Mouse (Mus musculus): ENCODE measurements around the gene Aoc2.

The Aoc2 gene

DNA sequence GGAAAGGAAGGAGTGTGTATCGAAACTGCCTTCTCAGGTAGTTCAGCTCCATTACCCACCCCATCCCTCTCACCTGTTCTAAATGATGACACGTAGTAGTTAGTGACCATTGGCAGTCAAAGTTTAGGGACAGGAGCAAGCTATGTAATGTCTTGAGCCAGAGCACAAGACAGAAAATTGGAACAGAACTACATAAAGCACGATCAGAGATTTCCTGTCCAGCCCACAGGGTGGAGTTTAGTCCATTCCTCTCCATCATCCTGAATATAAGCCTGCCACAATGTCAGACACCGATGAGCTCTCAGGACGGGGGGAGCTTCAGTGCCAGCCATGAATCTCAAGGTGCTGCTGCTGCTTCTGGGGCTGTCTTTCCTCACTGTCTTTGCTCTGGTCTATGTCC, at the start of gene Aoc2:
Gene Aoc2, plus strand, starts transcription at position 301 of the 400 bp plus-strand sequence.
- no peak for DNase-seq (ENCODE audit: low spot score in 2 of 2)

DNA sequence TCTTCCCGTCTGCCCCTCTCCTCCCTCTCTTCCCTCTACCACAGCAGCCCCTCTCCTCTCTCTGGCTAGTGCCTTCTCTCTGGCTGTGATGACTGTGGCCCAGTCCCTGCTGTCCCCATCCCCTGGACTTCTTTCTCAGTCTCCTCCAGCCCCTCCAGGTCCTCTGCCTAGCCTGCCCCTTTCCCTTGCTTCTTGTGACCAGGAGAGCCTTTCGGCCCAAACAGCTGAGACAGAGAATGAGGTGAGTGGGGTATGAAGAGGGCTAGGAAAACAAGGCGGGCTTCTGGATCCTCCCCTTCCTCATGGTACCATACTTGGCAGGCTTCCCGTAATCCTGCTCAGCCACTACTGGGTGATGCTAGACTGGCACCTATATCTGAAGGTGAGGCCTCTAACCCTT, 49.6 kb upstream of the Aoc2 start:
- no peak for DNase-seq (ENCODE audit: low spot score in 2 of 2)

DNA sequence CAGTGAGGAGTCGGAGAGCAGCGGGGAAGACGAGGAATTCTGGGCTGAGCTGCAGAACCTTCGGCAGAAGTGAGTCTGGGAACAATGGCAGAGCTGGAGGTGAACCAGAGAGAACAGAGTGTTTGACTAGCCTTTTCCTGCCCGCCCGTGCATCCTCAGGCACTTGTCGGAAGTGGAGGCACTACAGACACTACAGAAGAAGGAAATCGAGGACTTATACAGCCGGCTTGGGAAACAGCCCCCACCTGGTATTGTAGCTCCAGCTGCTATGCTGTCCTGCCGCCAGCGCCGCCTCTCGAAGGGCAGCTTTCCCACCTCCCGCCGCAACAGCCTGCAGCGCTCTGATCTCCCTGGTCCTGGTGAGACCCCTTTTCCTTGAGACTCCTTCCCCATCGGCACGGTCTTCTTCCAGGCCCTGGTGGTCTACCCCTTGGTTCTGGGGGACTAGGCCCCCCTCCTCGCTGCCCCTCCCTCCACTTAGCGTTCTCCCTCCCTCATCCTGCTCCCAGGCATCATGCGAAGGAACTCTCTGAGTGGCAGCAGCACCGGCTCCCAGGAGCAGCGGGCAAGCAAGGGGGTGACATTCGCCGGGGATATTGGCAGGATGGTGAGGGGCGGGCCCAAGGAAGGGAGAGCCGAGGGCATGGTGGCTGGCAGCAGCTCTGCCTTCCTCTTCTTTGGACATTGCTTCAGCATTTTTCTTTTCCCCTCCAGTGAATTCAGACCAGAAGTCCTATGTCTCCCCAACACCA, 48.4 kb upstream of the Aoc2 start:
- DNase-seq (ENCODE audit: low spot score in 2 of 2): no peak

DNA sequence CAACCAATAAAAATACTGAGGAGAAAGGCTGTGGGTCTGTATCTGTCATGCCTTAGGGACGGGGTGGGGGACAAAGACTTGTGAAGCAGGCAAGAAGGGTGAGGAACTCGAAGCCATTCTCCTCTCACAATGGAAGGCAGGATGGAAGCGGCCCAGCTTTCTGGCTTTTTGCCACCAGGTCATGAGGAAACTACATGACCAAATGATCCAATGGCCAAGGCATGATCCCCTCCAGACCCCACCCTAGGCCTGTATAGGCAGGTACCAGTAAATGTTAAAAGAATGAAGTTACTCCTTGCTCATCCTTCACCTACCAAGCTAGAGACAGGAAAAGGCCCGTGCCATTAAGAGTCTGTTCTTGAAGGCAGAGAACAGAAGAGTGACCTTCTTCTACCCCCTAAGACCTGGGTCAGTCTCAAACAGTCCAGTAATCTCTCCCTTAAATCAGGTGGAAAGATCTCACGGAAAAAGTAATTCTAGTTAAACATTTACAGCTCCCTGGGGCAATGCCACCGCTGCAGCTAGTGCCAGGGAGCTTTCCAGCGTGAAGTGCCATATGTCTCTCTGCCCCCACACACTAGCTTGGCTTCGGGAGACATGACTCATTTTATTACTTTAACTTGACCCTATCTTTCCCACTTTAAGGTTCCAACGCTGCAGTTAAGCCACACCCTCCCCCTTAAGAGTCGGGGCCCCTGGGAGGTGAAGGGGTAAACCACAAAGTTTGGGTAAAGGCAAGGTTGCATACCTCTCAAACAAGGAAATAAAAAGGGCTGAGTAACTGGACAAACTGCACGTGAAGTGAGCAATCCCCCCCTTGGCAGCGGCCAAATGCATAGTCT, 47.3 kb upstream of the Aoc2 start:
- DNase-seq (ENCODE audit: low spot score in 2 of 2): peak in 1 of 2 experiments; percentile 24

DNA sequence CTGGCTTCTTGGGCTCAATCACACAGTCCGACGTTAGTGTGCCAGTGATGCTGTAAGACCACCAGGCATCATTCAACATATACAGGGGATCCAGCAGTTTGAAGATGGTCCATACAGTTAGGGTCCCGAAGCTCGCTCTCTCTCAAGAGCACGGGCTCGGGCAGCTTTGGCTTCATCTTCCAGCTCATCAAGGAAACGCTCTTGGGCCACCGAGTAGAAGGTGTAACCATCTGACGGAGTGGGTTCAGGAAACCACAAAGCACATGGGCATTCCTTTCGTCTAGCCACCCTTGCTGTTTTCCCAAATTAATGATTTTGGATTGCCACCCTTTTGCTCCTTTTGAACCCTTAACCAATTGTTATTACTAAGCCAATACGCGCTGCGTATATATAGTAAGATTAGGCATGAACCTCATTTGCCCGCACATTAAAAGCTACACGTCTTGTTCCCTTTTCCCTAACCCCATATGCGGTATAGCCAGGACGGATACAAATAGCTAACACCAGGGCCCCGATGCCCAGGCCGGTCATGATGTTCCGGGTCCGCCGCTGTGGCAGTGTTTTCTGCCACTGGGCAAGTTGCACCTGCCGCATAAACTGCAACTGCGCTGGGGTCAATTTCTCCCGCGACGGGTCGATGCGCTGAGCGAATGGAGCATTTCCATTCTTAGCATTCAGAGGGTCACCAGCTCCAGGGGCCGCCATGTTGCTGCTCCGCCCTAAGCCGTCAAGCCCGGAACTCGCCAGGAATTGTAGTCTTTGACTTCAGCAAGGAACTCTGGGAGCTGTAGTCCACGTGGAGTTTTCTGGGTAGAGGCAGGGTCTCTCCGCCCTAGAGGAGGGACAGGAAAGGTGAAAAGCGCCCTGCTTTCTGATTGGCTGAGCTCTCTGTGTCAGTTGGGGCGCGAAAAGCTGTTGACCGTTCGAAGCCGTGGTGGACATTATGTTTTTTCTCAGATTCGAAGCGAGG, 46.4 kb upstream of the Aoc2 start, which contains the start of the genes Cntd1 and Coa3:
Gene Cntd1, plus strand, starts transcription at position 790 of the 970 bp plus-strand sequence.
Gene Coa3, minus strand, starts transcription at position 892 of the 970 bp plus-strand sequence.
- peak; percentile 73 to 85 for DNase-seq (ENCODE audit: low spot score in 2 of 2)

DNA sequence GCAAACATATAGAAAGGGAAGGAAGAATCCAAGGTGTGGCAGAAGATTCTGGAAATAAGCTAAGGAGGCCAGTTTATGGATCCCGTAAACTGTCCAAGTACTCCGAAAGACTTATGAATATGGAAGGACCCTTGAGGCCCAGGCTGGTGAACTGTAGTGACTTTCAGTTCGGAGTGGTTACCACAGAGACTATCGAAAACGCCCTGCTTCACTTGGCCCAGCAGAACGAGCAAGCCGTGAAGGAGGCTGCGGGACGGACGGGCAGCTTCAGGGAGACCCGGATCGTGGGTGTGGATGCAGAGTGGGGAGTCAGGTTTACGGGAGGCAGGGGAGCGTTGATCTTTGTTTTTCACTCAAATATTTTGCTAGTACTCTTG, 45.7 kb upstream of the Aoc2 start:
- peak in 1 of 2 experiments; percentile 28 for DNase-seq (ENCODE audit: low spot score in 2 of 2)

DNA sequence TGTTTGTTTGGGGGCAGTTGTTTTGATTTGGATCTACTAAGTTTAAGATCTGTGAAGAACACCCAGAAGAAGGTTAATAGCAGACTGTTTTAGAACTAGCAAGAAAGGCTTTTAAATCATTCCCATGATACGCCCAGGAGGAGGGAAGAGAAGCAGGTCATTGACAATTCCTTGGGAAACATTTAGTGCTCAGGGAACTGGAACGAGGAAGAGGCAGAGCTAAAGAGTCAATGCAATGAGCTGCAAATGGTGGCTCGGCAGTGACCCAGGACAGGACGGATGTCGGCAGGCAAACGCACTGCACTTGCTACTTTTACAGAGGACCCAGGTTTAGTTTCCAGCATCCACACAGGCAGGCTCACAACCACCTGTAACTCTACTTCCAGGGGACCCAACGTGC, 44.0 kb upstream of the Aoc2 start:
- DNase-seq (ENCODE audit: low spot score in 2 of 2): no peak

DNA sequence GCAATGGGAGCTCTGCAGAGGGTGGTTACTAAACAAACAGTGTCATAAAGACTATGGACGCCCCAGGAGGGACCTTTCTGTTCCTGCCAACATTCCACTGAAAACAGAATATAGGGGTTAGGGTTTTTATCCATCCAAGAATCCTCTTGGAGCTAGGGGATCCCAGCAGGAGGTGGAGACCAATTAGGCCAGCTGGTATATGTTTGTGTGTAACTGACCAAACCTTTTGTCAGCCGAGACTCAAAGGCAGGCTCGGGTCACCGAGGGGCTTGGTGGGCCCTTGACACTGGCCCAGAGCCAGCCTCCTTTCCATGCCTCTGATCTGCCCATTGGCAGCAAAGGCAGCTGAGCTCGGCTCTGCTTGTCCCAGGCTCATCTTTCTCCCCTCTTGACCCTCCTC, 42.0 kb upstream of the Aoc2 start:
- no peak for DNase-seq (ENCODE audit: low spot score in 2 of 2)

DNA sequence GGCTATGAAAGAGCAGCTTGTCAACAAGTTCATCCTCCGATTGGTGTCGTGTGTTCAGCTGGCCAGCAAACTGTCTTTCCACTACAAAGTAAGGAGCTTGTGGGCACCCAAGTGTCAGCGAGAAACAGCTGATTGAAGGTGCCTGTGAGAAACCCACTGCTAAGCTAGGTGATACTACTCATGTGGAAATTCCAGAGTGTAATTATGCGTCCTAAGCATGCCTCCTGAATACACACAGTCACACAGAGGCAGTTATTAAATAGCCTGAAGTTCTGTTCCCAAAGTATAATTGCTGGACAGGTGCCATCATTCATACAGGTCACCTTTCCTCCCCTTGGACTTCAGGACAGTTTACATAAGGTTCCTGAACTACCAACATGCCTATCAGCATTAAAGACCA, 41.1 kb upstream of the Aoc2 start:
- DNase-seq (ENCODE audit: low spot score in 2 of 2): no peak

DNA sequence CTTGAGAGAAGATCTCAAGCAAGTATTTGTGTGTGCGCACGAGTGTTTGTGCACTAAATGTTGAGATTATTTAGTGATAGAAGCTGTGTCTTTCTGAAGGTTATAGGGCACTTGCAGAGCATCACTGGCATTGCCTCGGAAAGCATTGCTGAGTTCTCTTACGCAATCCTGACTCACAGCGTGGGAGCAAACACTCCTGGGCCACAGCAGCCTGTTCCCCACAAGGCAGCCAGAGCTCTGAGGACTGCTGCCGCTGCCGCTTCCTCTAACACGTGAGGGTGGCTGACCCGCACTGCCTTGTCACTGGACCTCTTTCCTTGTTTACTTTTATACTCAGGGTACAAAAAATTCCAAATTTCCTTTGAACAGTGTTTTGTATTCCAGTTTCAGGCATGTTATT, 37.6 kb upstream of the Aoc2 start:
- DNase-seq (ENCODE audit: low spot score in 2 of 2): no peak

DNA sequence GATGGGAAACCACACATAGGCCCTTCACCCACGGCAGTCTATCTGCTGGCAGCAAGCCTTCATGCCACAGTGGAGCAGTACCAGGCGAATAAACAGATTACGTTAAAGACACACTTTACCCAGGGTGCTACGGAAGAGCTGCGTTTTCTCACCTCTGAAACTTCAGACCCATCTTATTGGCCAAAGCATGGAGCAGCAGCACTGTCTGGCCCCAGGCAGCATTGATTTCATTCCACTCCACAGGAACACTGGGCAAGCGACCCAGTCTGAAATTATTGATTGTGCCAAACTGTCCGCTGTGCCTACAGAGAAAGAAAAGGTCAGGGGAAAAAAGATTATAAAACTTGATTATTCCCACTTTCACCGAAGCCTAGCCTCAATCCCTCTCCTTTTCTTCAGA, 33.6 kb upstream of the Aoc2 start:
- no peak for DNase-seq (ENCODE audit: low spot score in 2 of 2)

DNA sequence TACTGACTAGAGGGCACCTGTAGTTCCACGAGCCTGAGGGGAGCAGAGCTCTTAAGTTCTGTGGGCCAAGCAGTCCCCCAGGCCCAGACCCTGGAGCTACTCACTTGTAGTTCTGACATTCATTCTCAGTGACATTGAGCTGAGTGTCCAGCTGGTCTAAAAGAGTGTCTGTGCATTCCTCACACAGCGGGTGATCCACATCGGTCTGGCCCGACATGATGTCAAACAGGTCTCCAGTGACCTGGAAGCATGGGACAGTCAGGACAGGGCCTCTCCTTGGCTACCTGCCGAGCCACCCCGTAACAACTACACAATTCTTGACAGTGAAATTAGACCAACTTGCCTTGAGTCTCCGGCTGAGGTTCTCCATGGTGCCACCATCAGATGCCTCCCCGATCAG, 29.7 kb upstream of the Aoc2 start:
- no peak for DNase-seq (ENCODE audit: low spot score in 2 of 2)

DNA sequence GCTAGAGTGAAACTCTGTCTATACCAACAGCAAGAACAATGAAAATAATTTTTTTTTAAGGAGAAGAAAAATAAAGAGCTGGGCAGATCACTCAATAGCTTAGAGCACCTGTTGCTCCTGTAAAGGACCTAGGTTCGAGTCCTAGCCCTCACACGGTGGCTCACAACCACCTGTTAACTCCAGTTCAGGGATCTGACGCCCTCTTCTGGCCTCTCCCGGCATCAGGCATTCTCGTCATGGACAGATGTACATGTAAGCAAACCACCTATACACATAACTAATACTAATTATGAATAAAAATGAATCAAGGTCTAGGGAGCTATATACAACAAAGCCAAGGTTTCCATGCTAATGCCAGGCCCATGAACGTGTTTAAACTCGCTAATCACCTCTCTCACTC, 24.0 kb upstream of the Aoc2 start:
- DNase-seq (ENCODE audit: low spot score in 2 of 2): peak in 1 of 2 experiments; percentile 71

DNA sequence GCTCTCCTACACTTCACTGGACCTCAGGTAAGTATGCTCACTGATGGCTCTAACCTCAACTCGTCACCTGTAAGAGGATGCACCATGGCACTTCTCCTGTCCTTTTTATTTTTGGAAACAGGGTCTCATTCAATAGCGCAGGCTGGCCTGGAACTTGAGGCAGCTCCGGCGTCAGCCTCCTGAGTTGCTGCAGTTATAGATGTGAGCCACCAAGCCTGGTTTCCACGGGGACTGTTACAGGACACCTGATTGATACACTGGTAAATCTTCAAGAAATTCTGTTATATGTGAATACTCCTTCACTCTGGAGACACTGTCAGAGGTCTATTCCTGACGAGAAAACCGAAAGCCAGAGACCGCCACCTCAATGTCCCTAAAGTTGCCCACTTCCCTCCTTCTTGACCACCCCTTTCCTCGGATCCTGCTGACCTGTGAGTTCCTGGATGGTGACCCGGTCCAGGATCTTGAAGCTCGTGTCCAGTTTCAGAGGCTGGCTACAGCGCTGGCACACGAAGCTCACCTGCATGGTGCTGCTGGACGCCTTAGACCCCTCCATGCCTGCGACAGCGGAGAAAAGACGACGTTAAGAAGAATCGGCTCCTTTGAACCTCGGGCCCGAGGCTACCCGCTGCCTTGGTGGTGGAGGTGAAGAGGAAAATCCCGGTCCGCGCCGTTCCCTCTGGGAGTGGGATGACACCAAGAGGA, 23.4 kb upstream of the Aoc2 start:
- DNase-seq (ENCODE audit: low spot score in 2 of 2): peak in 1 of 2 experiments; percentile 30

DNA sequence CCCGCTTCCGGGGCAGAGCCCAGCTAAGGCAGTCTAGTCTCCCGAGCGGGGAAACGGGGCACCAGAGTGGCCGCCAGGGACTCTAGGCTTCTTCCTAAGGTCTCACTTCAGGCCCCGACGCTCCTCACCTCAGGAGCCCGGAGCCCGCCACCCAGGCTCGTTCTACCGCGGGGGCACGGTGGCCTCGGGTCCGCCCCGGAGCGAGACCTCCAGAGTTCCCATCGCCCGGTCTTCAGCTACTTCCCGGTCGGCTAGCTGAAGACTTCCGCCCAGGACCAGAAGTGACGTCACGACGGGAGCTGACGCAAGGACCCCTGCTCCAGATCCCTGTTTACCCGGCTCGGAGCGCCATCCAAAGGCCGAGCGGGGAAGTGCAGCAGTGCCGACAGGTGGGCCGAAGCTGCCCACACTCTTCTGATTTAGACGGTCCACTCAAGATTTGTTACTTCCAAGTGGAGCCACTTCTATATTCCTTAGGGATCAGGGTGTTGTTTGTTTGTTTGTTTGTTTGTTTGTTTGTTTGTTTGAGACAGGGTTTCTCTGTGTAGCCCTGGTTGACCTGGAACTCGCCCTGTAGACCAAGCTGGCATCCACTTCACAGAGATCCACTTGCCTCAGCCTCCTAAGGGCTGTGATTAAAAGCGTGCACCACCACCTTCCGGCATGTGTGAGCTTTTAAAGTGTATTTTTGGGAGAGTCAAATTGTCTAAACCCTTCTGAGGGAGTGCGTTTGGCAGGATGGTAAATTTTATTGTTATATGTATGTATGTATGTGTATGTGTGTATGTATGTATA, 22.7 kb upstream of the Aoc2 start, which contains the start of gene Becn1:
Gene Becn1, minus strand, starts transcription at position 283 of the 795 bp plus-strand sequence.
- DNase-seq (ENCODE audit: low spot score in 2 of 2): peak; percentile 98 to 99

DNA sequence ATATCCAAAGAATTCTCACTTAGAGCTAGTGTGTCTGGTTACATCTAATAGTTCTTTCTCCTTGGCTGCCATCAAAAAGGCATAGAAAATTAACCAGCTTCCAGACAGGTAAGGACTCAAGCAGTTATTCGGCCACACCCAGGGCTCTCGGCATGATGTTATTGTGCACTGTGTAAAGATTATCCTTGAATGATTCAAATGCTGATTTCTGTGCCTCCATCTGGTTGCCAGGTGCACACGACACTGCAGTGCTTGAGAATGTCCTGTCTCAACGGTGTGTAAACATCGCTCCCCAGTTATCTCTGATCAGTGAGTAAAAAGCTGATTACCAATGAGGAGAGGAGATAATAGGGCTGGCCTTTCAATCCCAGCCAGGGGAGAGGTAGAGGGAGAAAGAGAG, 17.1 kb upstream of the Aoc2 start:
- no peak for DNase-seq (ENCODE audit: low spot score in 2 of 2)

DNA sequence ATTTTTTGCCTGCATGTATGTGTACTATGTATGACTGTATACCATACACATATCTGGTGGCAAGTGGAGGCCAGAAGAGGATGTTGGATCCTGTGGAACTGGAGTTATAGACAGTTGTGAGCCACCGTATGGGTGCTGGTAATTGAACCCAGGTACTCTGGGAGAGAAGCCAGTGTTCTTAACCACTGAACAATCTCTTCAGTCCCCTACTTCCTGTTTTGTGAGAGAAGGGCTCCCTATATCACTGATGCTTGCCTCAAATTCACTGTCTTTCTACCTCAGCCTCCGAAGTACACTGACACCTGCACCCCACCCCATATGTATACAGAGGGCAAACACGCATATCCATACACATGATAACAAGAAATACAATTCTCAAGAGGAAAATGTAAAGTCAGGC, 13.8 kb upstream of the Aoc2 start:
- DNase-seq (ENCODE audit: low spot score in 2 of 2): no peak

DNA sequence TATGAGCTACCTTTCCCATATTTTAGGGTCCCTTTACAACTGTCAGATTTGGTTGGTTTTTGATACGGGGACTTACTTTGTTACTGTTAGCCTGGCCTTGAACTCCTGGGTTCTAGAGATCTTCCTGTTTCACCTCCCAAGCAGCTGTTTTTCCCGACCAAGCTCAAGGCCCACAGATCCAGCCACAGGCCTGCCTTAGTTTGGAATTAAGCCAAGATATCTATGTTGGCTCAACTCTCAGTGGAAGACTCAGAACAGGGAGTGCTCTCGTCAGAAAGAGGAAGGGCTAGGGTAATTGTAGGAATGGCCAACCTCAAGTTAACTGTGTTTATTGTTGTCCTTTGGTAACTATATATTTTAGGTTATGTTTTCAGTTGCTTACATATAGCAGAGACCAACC, 12.7 kb upstream of the Aoc2 start:
- DNase-seq (ENCODE audit: low spot score in 2 of 2): no peak

DNA sequence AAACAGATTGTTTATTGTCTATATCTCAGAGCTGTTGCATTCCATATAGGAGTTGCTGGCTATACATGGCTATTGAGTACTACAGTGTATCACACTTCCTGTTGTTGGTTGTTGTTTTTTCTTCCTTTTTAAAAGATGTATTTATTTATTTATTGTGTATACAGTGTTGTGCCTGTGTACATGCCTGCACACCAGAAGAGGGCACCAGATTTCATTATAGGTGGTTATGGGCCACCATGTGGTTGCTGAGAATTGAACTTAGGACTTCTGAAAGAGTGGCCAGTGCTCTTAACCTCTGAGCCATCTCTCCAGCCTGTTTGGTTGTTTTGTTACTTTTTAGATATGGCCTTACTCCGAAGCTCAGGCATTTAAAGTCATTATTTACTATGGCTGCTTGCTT, 10.3 kb upstream of the Aoc2 start:
- DNase-seq (ENCODE audit: low spot score in 2 of 2): no peak

DNA sequence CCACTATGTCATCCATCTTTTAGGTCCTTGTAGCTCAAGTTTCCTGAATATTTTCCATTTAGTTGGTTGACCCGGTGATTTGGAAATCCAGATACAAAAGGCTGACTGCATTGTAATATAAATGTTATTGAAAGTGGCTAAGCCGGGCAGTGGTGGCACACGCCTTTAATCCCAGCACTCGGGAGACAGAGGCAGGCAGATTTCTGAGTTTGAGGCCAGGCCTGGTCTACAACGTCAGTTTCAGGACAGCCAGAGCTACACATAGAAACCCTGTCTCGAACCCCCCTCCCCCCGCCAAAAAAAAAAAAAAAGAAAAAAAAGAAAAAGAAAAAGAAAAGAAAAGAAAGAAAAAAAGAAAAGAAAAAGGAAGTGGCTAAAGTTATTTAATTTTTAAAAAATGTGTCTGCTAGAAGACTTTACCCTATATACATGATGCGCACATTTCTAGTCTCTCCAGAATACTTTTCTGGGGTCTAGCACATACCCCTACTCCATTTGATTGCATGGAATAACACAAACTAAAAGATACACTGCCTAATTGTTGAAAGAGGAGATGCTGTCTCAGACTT, 9.7 kb upstream of the Aoc2 start:
- DNase-seq (ENCODE audit: low spot score in 2 of 2): no peak
